Comparison of ENCODE assay signal across 8 mouse cellular contexts in genomic region chr1:171263666-171264461, GRCm38 (mm10). TPM values are rescaled to one million over a fixed set of nuclear protein-coding genes. Genes with fewer than 3 reads are reported as not detected.
DNase-seq lines count a peak whose midpoint lies in the region; ATAC-seq and TF ChIP-seq lines count a peak whose summit lies in the region.

No protein-coding gene starts in this region.

- TF ChIP-seq EP300 in liver, postnatal 0 days (IDR thresholded peaks at IDR 0.05; ENCODE audit: low read depth): no peak

- H3K4me1 ChIP-seq in heart, embryonic 12.5 days (replicated peaks): peaks cover 19% of the 10 kb centered on the region
- peaks cover 18% of the 10 kb centered on the region for H3K4me1 ChIP-seq in E14TG2a.4 (replicated peaks; ENCODE audit: low read depth, low read length)
- H3K4me1 ChIP-seq in forebrain, embryonic 12.5 days: peaks cover 18% of the 10 kb centered on the region
- H3K4me1 ChIP-seq in liver, postnatal 0 days (ENCODE audit: insufficient read depth): peaks cover 14% of the 10 kb centered on the region

- intact Hi-C loops in heart, postnatal 14 days (cut with DNase I): no loop called here
- intact Hi-C loops in left cerebral cortex, postnatal 14 days (cut with DNase I): no loop called here

- H3K27ac ChIP-seq in heart, embryonic 12.5 days (ENCODE audit: poor library complexity, severe bottlenecking): peak overlapping the region; percentile 87
- peak overlapping the region; percentile 75 for H3K27ac ChIP-seq in forebrain, embryonic 12.5 days
- H3K27ac ChIP-seq in liver, postnatal 0 days (ENCODE audit: low read depth): 0 out of 2 replicates have a peak overlapping the region, but pooled peaks have one; percentile 2

- no peak overlapping the region for H3K4me3 ChIP-seq in heart, embryonic 12.5 days
- no peak overlapping the region for H3K4me3 ChIP-seq in E14TG2a.4 (replicated peaks; ENCODE audit: low read length)
- H3K4me3 ChIP-seq in forebrain, embryonic 12.5 days (replicated peaks): no peak overlapping the region
- H3K4me3 ChIP-seq in liver, postnatal 0 days (ENCODE audit: low read depth, low read length): no peak overlapping the region

- no peak overlapping the region for H3K4me2 ChIP-seq in heart, embryonic 12.5 days
- H3K4me2 ChIP-seq in forebrain, embryonic 12.5 days: peak overlapping the region; percentile 48; the same call in 1 of the 2 replicates
- no peak overlapping the region for H3K4me2 ChIP-seq in liver, postnatal 0 days (ENCODE audit: low read depth, low read length)

- H3K27me3 ChIP-seq in heart, embryonic 12.5 days (replicated peaks): no peaks in the 10 kb centered on the region
- peaks cover 12% of the 10 kb centered on the region; the same call in 1 of the 2 replicates for H3K27me3 ChIP-seq in E14TG2a.4 (ENCODE audit: insufficient read depth, low read length)
- peaks cover 8% of the 10 kb centered on the region; the same call in 1 of the 2 replicates for H3K27me3 ChIP-seq in forebrain, embryonic 12.5 days
- 0 out of 2 replicates have a peak, but pooled peaks cover 3% of the 10 kb centered on the region for H3K27me3 ChIP-seq in liver, postnatal 0 days (ENCODE audit: insufficient read depth, low read length)

- DNase-seq in heart, postnatal 14 days: no peak
- no peak for DNase-seq in liver, postnatal 0 days
- DNase-seq in left cerebral cortex, postnatal 14 days (ENCODE audit: low spot score in 2 of 2): no peak
- DNase-seq in thymus, postnatal 10 days (ENCODE audit: low spot score in 2 of 2): no peak

- 74% methylated on average over 3 of the region's 3 CpGs for WGBS in heart, embryonic 12.5 days
- WGBS in forebrain, embryonic 12.5 days: 79% methylated on average over 3 of the region's 3 CpGs
- 69% methylated on average over 3 of the region's 3 CpGs for WGBS in liver, postnatal 0 days (ENCODE audit: insufficient replicate concordance)

- ATAC-seq in heart, embryonic 12.5 days (ENCODE audit: insufficient number of reproducible peaks, low FRiP score): no peak
- peak; percentile 4; the same call in 1 of the 2 replicates for ATAC-seq in forebrain, embryonic 12.5 days (ENCODE audit: low FRiP score)
- no peak for ATAC-seq in liver, postnatal 0 days
- ATAC-seq in megakaryocyte-erythroid progenitor cell, adult 5-6 weeks (replicated peaks; ENCODE audit: low FRiP score, low TSS enrichment, poor library complexity, severe bottlenecking): no peak

- H3K9me3 ChIP-seq in heart, embryonic 12.5 days (replicated peaks): no peaks in the 10 kb centered on the region
- H3K9me3 ChIP-seq in E14TG2a.4 (ENCODE audit: low read length): no peaks in the 10 kb centered on the region
- H3K9me3 ChIP-seq in forebrain, embryonic 12.5 days: no peaks in the 10 kb centered on the region
- H3K9me3 ChIP-seq in liver, postnatal 0 days (ENCODE audit: low read length): no peaks in the 10 kb centered on the region

- peak; percentile 33 for TF ChIP-seq CTCF in E14TG2a.4 (conservative IDR thresholded peaks at IDR 0.05; ENCODE audit: low read length)
- TF ChIP-seq CTCF in liver, postnatal 0 days (IDR thresholded peaks at IDR 0.05; ENCODE audit: low read depth): peak; percentile 67

- no peaks in the 10 kb centered on the region for H3K36me3 ChIP-seq in heart, embryonic 12.5 days
- no peaks in the 10 kb centered on the region for H3K36me3 ChIP-seq in E14TG2a.4 (ENCODE audit: insufficient read depth, low read length)
- no peaks in the 10 kb centered on the region for H3K36me3 ChIP-seq in forebrain, embryonic 12.5 days (replicated peaks)
- H3K36me3 ChIP-seq in liver, postnatal 0 days (replicated peaks; ENCODE audit: insufficient read depth, low read length): no peaks in the 10 kb centered on the region

- H3K9ac ChIP-seq in heart, embryonic 12.5 days: no peak overlapping the region
- no peak overlapping the region for H3K9ac ChIP-seq in forebrain, embryonic 12.5 days
- H3K9ac ChIP-seq in liver, postnatal 0 days (replicated peaks): no peak overlapping the region

RNA-seq across cellular contexts. Expression of gene B4galt3, which starts 6.3 kb away (rescaled TPM):
- polyA plus RNA-seq in heart, embryonic 12.5 days (2016; fragmentation: Nextera tagmentation; extraction: Ambion mirVana): 49.5 and 56.1 TPM in 2 replicates
- 10 to 100 TPM; 19.5 to 25.7 TPM for total RNA-seq in heart, postnatal 14 days (2021)
- 78.1 and 78.6 TPM in 2 replicates for polyA plus RNA-seq in forebrain, embryonic 12.5 days (2016; fragmentation: Nextera tagmentation; extraction: Ambion mirVana)
- polyA plus RNA-seq in liver, postnatal 0 days (2015; fragmentation: Nextera tagmentation; extraction: Ambion mirVana): 16.0 and 16.7 TPM in 2 replicates
- 10 to 100 TPM; 59.8 to 61.3 TPM for total RNA-seq in left cerebral cortex, postnatal 14 days (2021)
- 34.5 and 55.7 TPM in 2 replicates for total RNA-seq in megakaryocyte-erythroid progenitor cell, adult 5-6 weeks (2014; fragmentation: Nextera tagmentation)
- 15.2 and 24.0 TPM in 2 replicates for total RNA-seq in megakaryocyte-erythroid progenitor cell, adult 5-6 weeks (2017)

RNA-seq across cellular contexts. Expression of gene Ndufs2, which starts 12.7 kb away (rescaled TPM):
- polyA plus RNA-seq in heart, embryonic 12.5 days (2016; fragmentation: Nextera tagmentation; extraction: Ambion mirVana): 443 and 471 TPM in 2 replicates
- total RNA-seq in heart, postnatal 14 days (2021): 1,000 to 10,000 TPM; 1,236 to 1,272 TPM
- polyA plus RNA-seq in forebrain, embryonic 12.5 days (2016; fragmentation: Nextera tagmentation; extraction: Ambion mirVana): 209 and 213 TPM in 2 replicates
- polyA plus RNA-seq in liver, postnatal 0 days (2015; fragmentation: Nextera tagmentation; extraction: Ambion mirVana): 158 and 170 TPM in 2 replicates
- 100 to 1,000 TPM; 265 to 285 TPM for total RNA-seq in left cerebral cortex, postnatal 14 days (2021)
- 273 and 313 TPM in 2 replicates for total RNA-seq in megakaryocyte-erythroid progenitor cell, adult 5-6 weeks (2014; fragmentation: Nextera tagmentation)
- total RNA-seq in megakaryocyte-erythroid progenitor cell, adult 5-6 weeks (2017): 280 and 331 TPM in 2 replicates

RNA-seq across cellular contexts. Expression of gene Adamts4, which starts 13.6 kb away (rescaled TPM):
- polyA plus RNA-seq in heart, embryonic 12.5 days (2016; fragmentation: Nextera tagmentation; extraction: Ambion mirVana): 2.2 and 3.1 TPM in 2 replicates
- 1 to 10 TPM; 2.9 to 3.6 TPM for total RNA-seq in heart, postnatal 14 days (2021)
- 8.9 TPM in 2 replicates for polyA plus RNA-seq in forebrain, embryonic 12.5 days (2016; fragmentation: Nextera tagmentation; extraction: Ambion mirVana)
- 0.41 and 0.51 TPM in 2 replicates for polyA plus RNA-seq in liver, postnatal 0 days (2015; fragmentation: Nextera tagmentation; extraction: Ambion mirVana)
- total RNA-seq in left cerebral cortex, postnatal 14 days (2021): 10 to 100 TPM; 11.1 to 17.0 TPM
- total RNA-seq in megakaryocyte-erythroid progenitor cell, adult 5-6 weeks (2014; fragmentation: Nextera tagmentation): 0.11 TPM in 1 of 2 replicates, not detected in the other
- total RNA-seq in megakaryocyte-erythroid progenitor cell, adult 5-6 weeks (2017): not detected in 2 replicates

RNA-seq across cellular contexts. Expression of gene Ppox, which starts 17.1 kb away (rescaled TPM):
- 51.7 and 55.4 TPM in 2 replicates for polyA plus RNA-seq in heart, embryonic 12.5 days (2016; fragmentation: Nextera tagmentation; extraction: Ambion mirVana)
- total RNA-seq in heart, postnatal 14 days (2021): 10 to 100 TPM; 16.4 to 21.3 TPM
- polyA plus RNA-seq in forebrain, embryonic 12.5 days (2016; fragmentation: Nextera tagmentation; extraction: Ambion mirVana): 58.7 and 68.0 TPM in 2 replicates
- polyA plus RNA-seq in liver, postnatal 0 days (2015; fragmentation: Nextera tagmentation; extraction: Ambion mirVana): 61.5 and 69.6 TPM in 2 replicates
- total RNA-seq in left cerebral cortex, postnatal 14 days (2021): 10 to 100 TPM; 20.5 to 23.9 TPM
- total RNA-seq in megakaryocyte-erythroid progenitor cell, adult 5-6 weeks (2014; fragmentation: Nextera tagmentation): 114 and 123 TPM in 2 replicates
- total RNA-seq in megakaryocyte-erythroid progenitor cell, adult 5-6 weeks (2017): 18.1 and 29.5 TPM in 2 replicates

RNA-seq across cellular contexts. Expression of gene Usp21, which starts 23.9 kb away (rescaled TPM):
- polyA plus RNA-seq in heart, embryonic 12.5 days (2016; fragmentation: Nextera tagmentation; extraction: Ambion mirVana): 55.1 and 55.7 TPM in 2 replicates
- total RNA-seq in heart, postnatal 14 days (2021): 10 to 100 TPM; 20.0 to 22.4 TPM
- 119 and 125 TPM in 2 replicates for polyA plus RNA-seq in forebrain, embryonic 12.5 days (2016; fragmentation: Nextera tagmentation; extraction: Ambion mirVana)
- 13.9 and 15.1 TPM in 2 replicates for polyA plus RNA-seq in liver, postnatal 0 days (2015; fragmentation: Nextera tagmentation; extraction: Ambion mirVana)
- total RNA-seq in left cerebral cortex, postnatal 14 days (2021): 10 to 100 TPM; 54.1 to 58.0 TPM
- total RNA-seq in megakaryocyte-erythroid progenitor cell, adult 5-6 weeks (2014; fragmentation: Nextera tagmentation): 44.1 and 50.1 TPM in 2 replicates
- 16.9 and 33.0 TPM in 2 replicates for total RNA-seq in megakaryocyte-erythroid progenitor cell, adult 5-6 weeks (2017)

Comparison
In these comparisons a context has a peak if more than half of its experiments do, and no peak if none do; other contexts are left out.
1. H3K27ac ChIP-seq: peak in every context shown above with its lines; median percentile 87 in heart, embryonic 12.5 days; 75 in forebrain, embryonic 12.5 days; 2 in liver, postnatal 0 days.